Mouse (Mus musculus) small intestine, adult 2 months (tissue): ENCODE measurements around the gene Ubox5.

Source experiments
- CTCF ChIP-seq: fragments of 200-500 bp; IDR thresholded peaks from 2 replicates; pipeline ENCODE4 v1.5.1; 2012; ENCODE audit warnings: low read depth, mild to moderate bottlenecking, control low read depth, inconsistent platforms, low read length, moderate library complexity, mixed read lengths; ENCODE audit not compliant: insufficient replicate concordance, insufficient read length; ENCODE audit errors: extremely low read depth
- POLR2A ChIP-seq: fragments of 200-500 bp; IDR thresholded peaks from 2 replicates; pipeline ENCODE4 v1.6.1; 2012; ENCODE audit warnings: low read depth, mild to moderate bottlenecking, control low read depth, inconsistent platforms, low read length, moderate library complexity

- TF ChIP-seq POLR2A (no peak), CTCF (no peak)
Measured at GRCm38 (mm10) chr2:130575873-130576272, 54.0 kb downstream of the Ubox5 start, which contains the start of gene Oxt.
